In the genomic region with DNA sequence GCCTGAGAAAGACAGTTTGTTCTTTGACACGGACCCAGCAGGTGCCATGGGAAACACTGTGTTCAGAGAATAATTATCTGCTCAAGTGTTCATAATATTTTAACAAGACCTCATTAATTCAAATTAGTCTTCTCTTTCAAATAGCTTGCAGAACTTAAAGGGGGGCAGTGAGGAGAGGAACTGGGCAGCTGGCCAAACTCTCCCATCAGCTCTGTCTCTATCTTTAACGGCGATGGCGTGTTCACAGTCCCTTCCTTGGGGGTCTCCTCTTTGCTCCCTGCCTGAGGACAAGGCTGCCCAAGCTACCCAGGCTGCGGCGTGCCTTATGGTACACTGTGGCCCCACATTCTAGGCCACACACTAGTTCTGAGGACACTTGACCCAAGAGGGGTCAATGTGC, we compare ENCODE assay signal across 19 mouse cellular contexts. TPM values are rescaled to one million over a fixed set of nuclear protein-coding genes. Genes with fewer than 3 reads are reported as not detected.
A peak's percentile ranks its signal among the peaks of the same experiment; 100 is the strongest.
DNase-seq lines count a peak whose midpoint lies in the region; ATAC-seq and TF ChIP-seq lines count a peak whose summit lies in the region.
"Had no signal": no experiment of that assay in that cellular context is flagged by ENCODE, and none has a peak within 500 bp of the region (broad histone marks: within the 10 kb centered on the region; RNA-seq: fewer than 3 reads in every experiment).

No protein-coding gene starts in this region.

- H3K4me3 ChIP-seq in kidney, adult 2 months (ENCODE audit: insufficient read depth, low read depth, low read length): no peak overlapping the region
- H3K4me3 ChIP-seq in kidney, embryonic 16.5 days (ENCODE audit: low read length): no peak overlapping the region
- H3K4me3 ChIP-seq in midbrain, embryonic 13.5 days (replicated peaks): no peak overlapping the region
- no peak overlapping the region for H3K4me3 ChIP-seq in midbrain, embryonic 10.5 days
- H3K4me3 ChIP-seq in forebrain, embryonic 12.5 days (replicated peaks): no peak overlapping the region
- H3K4me3 ChIP-seq: embryonic facial prominence, embryonic 12.5 days; erythroblast, embryonic 14.5 days; heart, embryonic 10.5 days; hindbrain, embryonic 10.5 days; limb, embryonic 12.5 days had no signal

- no peak for DNase-seq in kidney, adult 2 months
- no peak for DNase-seq in midbrain, embryonic 10.5 days (ENCODE audit: low spot score)
- DNase-seq in retina, embryonic 14.5 days (ENCODE audit: low spot score): peak; percentile 80
- DNase-seq: cerebellum, adult 2 months; kidney, adult 18-20 months; kidney, postnatal 36 days; layer of hippocampus, adult 9-11 months; spleen, adult 18-20 months; thymus, adult 2 months had no signal

- no peak for TF ChIP-seq CTCF in kidney, adult 2 months (conservative IDR thresholded peaks at IDR 0.05; ENCODE audit: insufficient read depth, insufficient read length, low read depth, low read length)

- WGBS in kidney, adult 2 months: 61% methylated on average over 6 of the region's 6 CpGs
- WGBS in kidney, embryonic 16.5 days: 66% methylated on average over 6 of the region's 6 CpGs
- WGBS in midbrain, embryonic 13.5 days: 65% methylated on average over 6 of the region's 6 CpGs
- WGBS in midbrain, embryonic 10.5 days: 92% methylated on average over 6 of the region's 6 CpGs
- WGBS in forebrain, embryonic 12.5 days: 29% methylated on average over 6 of the region's 6 CpGs

- H3K4me1 ChIP-seq in kidney, adult 2 months (ENCODE audit: control insufficient read depth, insufficient read depth, low read length): peaks cover 67% of the 10 kb centered on the region
- H3K4me1 ChIP-seq in kidney, embryonic 16.5 days (ENCODE audit: insufficient read depth, low read length): peaks cover 43% of the 10 kb centered on the region
- H3K4me1 ChIP-seq in midbrain, embryonic 13.5 days (replicated peaks): peaks cover 30% of the 10 kb centered on the region; the same call in 1 of the 2 replicates
- peaks cover 36% of the 10 kb centered on the region for H3K4me1 ChIP-seq in midbrain, embryonic 10.5 days
- H3K4me1 ChIP-seq in forebrain, embryonic 12.5 days: peaks cover 41% of the 10 kb centered on the region

- no peak for ATAC-seq in kidney, embryonic 16.5 days (ENCODE audit: low FRiP score, low TSS enrichment)
- 0 out of 2 replicates have a peak, but pooled peaks have one; percentile 12 for ATAC-seq in midbrain, embryonic 13.5 days
- peak; percentile 71 for ATAC-seq in forebrain, embryonic 12.5 days (ENCODE audit: low FRiP score)
- ATAC-seq in CD4-positive, CD25-positive, alpha-beta regulatory T cell, adult 4 months: no peak

- H3K9me3 ChIP-seq in kidney, embryonic 16.5 days (ENCODE audit: low read length): no peaks in the 10 kb centered on the region
- H3K9me3 ChIP-seq in midbrain, embryonic 13.5 days: no peaks in the 10 kb centered on the region
- H3K9me3 ChIP-seq in midbrain, embryonic 10.5 days (replicated peaks): no peaks in the 10 kb centered on the region
- no peaks in the 10 kb centered on the region for H3K9me3 ChIP-seq in forebrain, embryonic 12.5 days
- H3K9me3 ChIP-seq: embryonic facial prominence, embryonic 12.5 days; heart, embryonic 10.5 days; hindbrain, embryonic 10.5 days; limb, embryonic 12.5 days had no signal

- TF ChIP-seq POLR2A in kidney, adult 2 months (IDR thresholded peaks at IDR 0.05; ENCODE audit: low read depth, low read length): no peak

- no peaks in the 10 kb centered on the region for H3K36me3 ChIP-seq in kidney, adult 2 months (ENCODE audit: control insufficient read depth, insufficient read depth, low read length)
- no peaks in the 10 kb centered on the region for H3K36me3 ChIP-seq in kidney, embryonic 16.5 days (ENCODE audit: insufficient read depth, low read length)
- H3K36me3 ChIP-seq in midbrain, embryonic 13.5 days: no peaks in the 10 kb centered on the region
- no peaks in the 10 kb centered on the region for H3K36me3 ChIP-seq in midbrain, embryonic 10.5 days
- H3K36me3 ChIP-seq in forebrain, embryonic 12.5 days (replicated peaks): no peaks in the 10 kb centered on the region
- H3K36me3 ChIP-seq: embryonic facial prominence, embryonic 12.5 days; heart, embryonic 10.5 days; hindbrain, embryonic 10.5 days; limb, embryonic 12.5 days had no signal

- H3K4me2 ChIP-seq in kidney, embryonic 16.5 days (replicated peaks; ENCODE audit: low read depth, low read length): no peak overlapping the region
- H3K4me2 ChIP-seq in midbrain, embryonic 13.5 days (replicated peaks): no peak overlapping the region
- no peak overlapping the region for H3K4me2 ChIP-seq in forebrain, embryonic 12.5 days
- H3K4me2 ChIP-seq: embryonic facial prominence, embryonic 12.5 days; limb, embryonic 12.5 days had no signal

- H3K9ac ChIP-seq in kidney, embryonic 16.5 days (replicated peaks; ENCODE audit: low read length): no peak overlapping the region
- no peak overlapping the region for H3K9ac ChIP-seq in midbrain, embryonic 13.5 days (replicated peaks)
- no peak overlapping the region for H3K9ac ChIP-seq in forebrain, embryonic 12.5 days
- H3K9ac ChIP-seq: embryonic facial prominence, embryonic 12.5 days; limb, embryonic 12.5 days; liver, embryonic 14.5 days had no signal

- no peaks in the 10 kb centered on the region for H3K27me3 ChIP-seq in kidney, adult 2 months (replicated peaks; ENCODE audit: control insufficient read depth, insufficient read depth, low read length)
- H3K27me3 ChIP-seq in kidney, embryonic 16.5 days (ENCODE audit: insufficient read depth, low read length): no peaks in the 10 kb centered on the region
- no peaks in the 10 kb centered on the region for H3K27me3 ChIP-seq in midbrain, embryonic 13.5 days
- no peaks in the 10 kb centered on the region for H3K27me3 ChIP-seq in midbrain, embryonic 10.5 days (ENCODE audit: low read depth, poor library complexity, severe bottlenecking)
- peaks cover 17% of the 10 kb centered on the region for H3K27me3 ChIP-seq in forebrain, embryonic 12.5 days
- H3K27me3 ChIP-seq: embryonic facial prominence, embryonic 12.5 days had no signal

- H3K27ac ChIP-seq in kidney, adult 2 months (ENCODE audit: insufficient read depth, low read depth, low read length): 0 out of 2 replicates have a peak overlapping the region, but pooled peaks have one; percentile 0
- H3K27ac ChIP-seq in kidney, embryonic 16.5 days (ENCODE audit: low read length): no peak overlapping the region
- no peak overlapping the region for H3K27ac ChIP-seq in midbrain, embryonic 13.5 days
- H3K27ac ChIP-seq in midbrain, embryonic 10.5 days (replicated peaks): no peak overlapping the region
- H3K27ac ChIP-seq in forebrain, embryonic 12.5 days: no peak overlapping the region
- H3K27ac ChIP-seq: embryonic facial prominence, embryonic 12.5 days; heart, embryonic 10.5 days; hindbrain, embryonic 10.5 days; limb, embryonic 12.5 days; liver, embryonic 14.5 days had no signal

RNA-seq across cellular contexts. Expression of a gene that starts 37.2 kb away (rescaled TPM):
- 20.5 and 21.3 TPM in 2 replicates for polyA plus RNA-seq in kidney, adult 2 months (2012; rRNA removed)
- polyA plus RNA-seq in kidney, embryonic 16.5 days (2015; fragmentation: Nextera tagmentation; extraction: Ambion mirVana): 5.0 and 5.1 TPM in 2 replicates
- polyA plus RNA-seq in midbrain, embryonic 13.5 days (2015; fragmentation: Nextera tagmentation; extraction: Ambion mirVana): 0.98 and 1.1 TPM in 2 replicates
- 1.7 and 1.9 TPM in 2 replicates for polyA plus RNA-seq in midbrain, embryonic 10.5 days (2016; fragmentation: Nextera tagmentation; extraction: Ambion mirVana)
- polyA plus RNA-seq in forebrain, embryonic 12.5 days (2016; fragmentation: Nextera tagmentation; extraction: Ambion mirVana): 2.6 and 2.8 TPM in 2 replicates
- not detected for polyA plus RNA-seq in CD4-positive, CD25-positive, alpha-beta regulatory T cell, adult 4 months (2017; shearing (Covaris generic))

Comparison
In these comparisons a context has a peak if more than half of its experiments do, and no peak if none do; other contexts are left out.
1. ATAC-seq: peak in midbrain, embryonic 13.5 days (single experiment) and forebrain, embryonic 12.5 days (single experiment); none in kidney, embryonic 16.5 days (single experiment) and CD4-positive, CD25-positive, alpha-beta regulatory T cell, adult 4 months (single experiment).